ENCODE assay signal across 29 mouse cellular contexts in genomic region chr2:38405356-38405755, GRCm38 (mm10).
"Had no signal": no experiment of that assay in that cellular context is flagged by ENCODE, and none has a peak within 500 bp of the region (broad histone marks: within the 10 kb centered on the region; RNA-seq: fewer than 3 reads in every experiment).

No protein-coding gene starts in this region.

- H3K4me3 ChIP-seq: limb, embryonic 10.5 days; limb, embryonic 12.5 days; limb, embryonic 13.5 days; limb, embryonic 15.5 days; liver, embryonic 12.5 days; liver, embryonic 13.5 days; liver, embryonic 15.5 days; lung, embryonic 15.5 days; megakaryocyte, embryonic 14.5 days; midbrain, embryonic 10.5 days; midbrain, embryonic 12.5 days; midbrain, embryonic 13.5 days; midbrain, embryonic 15.5 days; myocyte; neural tube, embryonic 12.5 days had no signal

- H3K9me3 ChIP-seq: limb, embryonic 10.5 days; limb, embryonic 12.5 days; limb, embryonic 13.5 days; limb, embryonic 15.5 days; liver, embryonic 12.5 days; liver, embryonic 13.5 days; liver, embryonic 15.5 days; lung, embryonic 15.5 days; megakaryocyte, embryonic 14.5 days; midbrain, embryonic 10.5 days; midbrain, embryonic 12.5 days; midbrain, embryonic 13.5 days; midbrain, embryonic 15.5 days; neural tube, embryonic 12.5 days had no signal

- H3K4me1 ChIP-seq: liver, embryonic 12.5 days; liver, embryonic 13.5 days; liver, embryonic 15.5 days; lung, embryonic 15.5 days; megakaryocyte, embryonic 14.5 days; midbrain, embryonic 12.5 days had no signal

- DNase-seq: left cerebral cortex, postnatal 4 days; liver; liver, embryonic 13.5 days; liver, postnatal 0 days; lung, adult 18-20 months; lung, adult 2 months; lung, embryonic 14.5 days; lung, postnatal 10 days; lung, postnatal 14 days; lung, postnatal 36 days; midbrain, embryonic 14.5 days had no signal

- H3K4me2 ChIP-seq: limb, embryonic 12.5 days; limb, embryonic 13.5 days; limb, embryonic 15.5 days; liver, embryonic 11.5 days; liver, embryonic 12.5 days; liver, embryonic 13.5 days; liver, embryonic 15.5 days; lung, embryonic 14.5 days; lung, embryonic 15.5 days; midbrain, embryonic 11.5 days; midbrain, embryonic 12.5 days; midbrain, embryonic 13.5 days; midbrain, embryonic 15.5 days; neural tube, embryonic 12.5 days had no signal

- H3K27me3 ChIP-seq: lung, embryonic 15.5 days; midbrain, embryonic 13.5 days; midbrain, embryonic 15.5 days; neural tube, embryonic 12.5 days had no signal

- H3K36me3 ChIP-seq: limb, embryonic 10.5 days; limb, embryonic 12.5 days; limb, embryonic 13.5 days; limb, embryonic 15.5 days; liver, embryonic 12.5 days; liver, embryonic 13.5 days; liver, embryonic 15.5 days; lung, embryonic 15.5 days; midbrain, embryonic 10.5 days; midbrain, embryonic 12.5 days; midbrain, embryonic 13.5 days; midbrain, embryonic 15.5 days; neural tube, embryonic 12.5 days had no signal

- H3K9ac ChIP-seq: limb, embryonic 12.5 days; limb, embryonic 13.5 days; limb, embryonic 15.5 days; liver, embryonic 12.5 days; liver, embryonic 13.5 days; liver, embryonic 14.5 days; liver, embryonic 15.5 days; liver, postnatal 0 days; lung, embryonic 14.5 days; lung, embryonic 15.5 days; midbrain, embryonic 12.5 days; midbrain, embryonic 13.5 days; midbrain, embryonic 15.5 days; neural tube, embryonic 12.5 days had no signal

- H3K27ac ChIP-seq: limb, embryonic 10.5 days; limb, embryonic 12.5 days; limb, embryonic 13.5 days; limb, embryonic 15.5 days; liver, embryonic 12.5 days; liver, embryonic 13.5 days; liver, embryonic 14.5 days; liver, embryonic 15.5 days; lung, embryonic 15.5 days; macrophage; midbrain, embryonic 10.5 days; midbrain, embryonic 12.5 days; midbrain, embryonic 13.5 days; midbrain, embryonic 15.5 days; neural tube, embryonic 12.5 days had no signal
